Mouse (Mus musculus) spleen, adult 2 months (tissue): Measurements from ENCODE around the gene Swap70. TPM values are rescaled to one million over a fixed set of nuclear protein-coding genes. Genes with fewer than 3 reads are reported as not detected.
A peak's percentile ranks its signal among the peaks of the same experiment; 100 is the strongest.
"Not testable (repeated sequence)": the region's sequence is repeated elsewhere in the genome, so short reads cannot be mapped to it uniquely, and the experiment has no call there.

Experiments used
- DNase-seq, 2 experiments: peaks; one replicate each; pipeline versions ENCODE4 v3.0.0 to v3.0.0-alpha.2; 2012 to 2021; ENCODE audit warnings: low spot score in 2 of 2, low read depth in 1 of 2
- H3K27ac ChIP-seq: fragments of 200-500 bp; 2 replicates; pipeline ENCODE4 v1.5.1; 2012; ENCODE audit warnings: low read length, inconsistent platforms; ENCODE audit not compliant: insufficient read depth
- H3K27me3 ChIP-seq: fragments of 200-500 bp; 2 replicates; pipeline ENCODE4 v1.6.1; 2012; ENCODE audit warnings: mild to moderate bottlenecking, moderate library complexity, low read length, inconsistent platforms; ENCODE audit not compliant: control insufficient read depth, insufficient read depth
- H3K36me3 ChIP-seq: fragments of 200-500 bp; 2 replicates; pipeline ENCODE4 v1.6.1; 2012; ENCODE audit warnings: mild to moderate bottlenecking, low read length, inconsistent platforms; ENCODE audit not compliant: control insufficient read depth, insufficient read depth
- H3K4me1 ChIP-seq: fragments of 200-500 bp; 2 replicates; pipeline ENCODE4 v1.6.1; 2011; ENCODE audit warnings: inconsistent platforms; ENCODE audit not compliant: control insufficient read depth, insufficient read depth, insufficient read length
- H3K4me3 ChIP-seq: fragments of 200-500 bp; 2 replicates; pipeline ENCODE4 v1.5.1; 2011; ENCODE audit warnings: mild to moderate bottlenecking, inconsistent platforms; ENCODE audit not compliant: insufficient read depth, insufficient read length; ENCODE audit errors: extremely low read depth
- CTCF ChIP-seq: fragments of 200-500 bp; IDR thresholded peaks from 2 replicates; pipeline ENCODE4 v1.5.1; 2011; ENCODE audit warnings: mild to moderate bottlenecking, inconsistent platforms; ENCODE audit not compliant: insufficient read depth, insufficient read length, insufficient replicate concordance; ENCODE audit errors: extremely low read depth
- POLR2A ChIP-seq: fragments of 200-500 bp; IDR thresholded peaks from 2 replicates; pipeline ENCODE4 v1.6.1; 2011; ENCODE audit warnings: low read depth, low read length, inconsistent platforms
- WGBS: fragments of 180-500 bp; shearing (Covaris S2); methylation state at CpG from one replicate; pipeline ENCODE4 v1.1.7; 2018; 5-methylcytosine and 5-hydroxymethylcytosine counted together
- polyA plus RNA-seq: library from polyadenylated mRNA; depleted of rRNA; stranded (reverse); fragments of >200 nt; gene quantifications from 2 replicates; pipeline ENCODE4 v1.2.3, GENCODE M21; 2012

The Swap70 gene
- polyA plus RNA-seq, 1 experiment = 69.7 TPM

DNA sequence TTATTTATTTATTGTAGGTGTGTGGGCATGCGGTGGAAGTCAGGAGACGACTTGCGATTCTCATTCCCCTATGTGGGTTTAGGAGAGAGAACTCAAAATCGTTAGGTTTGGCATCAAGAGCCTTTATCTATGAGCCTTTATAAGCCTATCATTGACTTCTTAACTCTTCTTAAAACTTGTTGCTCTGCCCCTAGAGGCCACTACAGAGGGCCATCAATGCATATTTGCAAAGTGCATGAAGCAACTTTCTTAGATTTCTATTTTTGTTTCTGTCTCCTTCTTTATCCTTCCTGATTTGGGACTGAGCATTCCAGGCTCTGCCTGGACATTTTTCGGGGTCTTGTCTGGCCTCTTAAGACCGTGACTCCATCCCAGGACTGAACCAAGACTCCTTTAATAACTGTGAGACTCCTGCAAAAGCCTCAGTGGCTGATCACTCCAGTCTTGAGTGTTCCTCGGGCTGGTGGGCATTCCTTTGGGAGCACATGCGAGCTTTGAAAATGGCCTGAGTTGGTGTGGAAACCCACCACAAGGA lies 393 bp upstream of the Swap70 start:
- no peak for TF ChIP-seq CTCF
- no peak for TF ChIP-seq POLR2A
- WGBS = 20% methylated on average over 8 of the region's 8 CpGs
- DNase-seq = no peak
- H3K36me3 ChIP-seq = peaks cover 1% of the 10 kb centered on the region; the same call in 1 of the 2 replicates
- H3K27me3 ChIP-seq = no peaks in the 10 kb centered on the region
- H3K27ac ChIP-seq = peak overlapping the region; percentile 72
- H3K4me1 ChIP-seq = peaks cover under 1% of the 10 kb centered on the region; the same call in 1 of the 2 replicates
- H3K4me3 ChIP-seq = peak overlapping the region; percentile 98

DNA sequence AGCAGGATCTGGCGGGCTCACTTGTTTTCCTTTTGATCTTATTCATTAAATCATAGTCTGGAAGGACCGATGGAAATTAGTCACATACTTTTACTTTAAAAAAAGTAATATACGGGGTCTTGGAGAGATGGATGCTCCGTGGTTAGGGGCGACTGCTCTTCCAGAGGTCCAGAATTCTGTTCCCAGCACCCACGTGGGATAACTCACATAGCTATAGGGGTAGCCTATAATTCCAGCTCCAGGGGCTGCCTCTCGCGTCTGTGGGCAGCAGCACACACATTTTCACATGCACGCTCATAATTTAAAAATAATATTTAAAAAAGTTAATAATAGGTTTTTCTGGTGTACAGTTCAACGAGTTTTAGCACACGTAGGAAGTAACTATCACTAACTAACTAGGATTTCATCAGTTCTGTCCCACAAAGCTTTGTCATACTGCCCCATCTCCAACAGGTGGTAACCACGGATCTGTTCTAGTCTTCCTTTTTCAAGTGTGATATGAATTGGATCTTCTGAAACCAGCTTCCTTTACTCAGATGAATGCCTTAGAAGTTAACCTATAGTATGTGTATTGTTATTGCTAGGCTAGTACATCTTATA lies 1.2 kb downstream of the Swap70 start:
- TF ChIP-seq POLR2A = no peak
- no peak for TF ChIP-seq CTCF
- Histone ChIP-seq H3K27me3 (no peaks in the 10 kb centered on the region), H3K4me1 (peaks cover 5% of the 10 kb centered on the region; the same call in 1 of the 2 replicates), H3K4me3 (peak overlapping the region; percentile 98), H3K36me3 (peaks cover 7% of the 10 kb centered on the region), H3K27ac (peak overlapping the region; percentile 50)
- DNase-seq = no peak
- 1% methylated on average over 12 of the region's 12 CpGs for WGBS

DNA sequence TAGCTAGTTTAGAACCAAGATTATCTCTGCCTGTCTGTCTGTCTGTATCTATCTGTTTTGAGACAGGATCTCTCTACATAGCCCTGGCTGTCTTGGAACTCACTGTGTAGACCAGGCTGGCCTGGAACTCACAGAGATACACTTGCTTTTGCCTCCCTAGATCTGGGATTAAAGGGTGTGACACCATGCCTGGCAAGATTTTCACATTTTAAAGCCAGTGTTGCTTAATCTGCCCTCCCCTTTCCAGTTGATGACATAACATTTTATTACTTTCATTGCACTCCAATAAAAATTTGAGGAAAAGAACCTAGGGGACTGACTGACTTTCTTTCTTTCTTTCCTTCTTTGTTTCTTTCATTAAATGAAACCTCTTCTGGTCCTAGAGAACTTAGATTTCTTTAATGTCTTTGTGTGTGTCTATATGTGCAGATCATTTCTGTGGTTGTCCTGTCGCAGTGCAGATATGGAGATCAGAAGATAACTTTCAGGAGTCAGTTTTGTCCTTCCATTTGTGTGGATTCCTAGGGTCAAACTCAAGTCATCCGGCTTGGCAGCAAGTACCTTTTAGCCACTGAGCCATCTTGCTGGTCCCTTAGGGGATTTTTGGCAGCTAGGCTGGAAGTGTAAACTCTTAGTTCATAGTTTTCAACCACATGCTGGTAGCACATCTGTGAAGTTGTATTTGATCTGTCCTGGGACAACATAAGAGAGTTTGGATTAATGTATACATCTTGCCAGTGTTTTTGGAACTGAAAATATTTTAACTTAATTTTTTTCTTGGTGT lies 2.4 kb downstream of the Swap70 start:
- DNase-seq = no peak
- Histone ChIP-seq H3K27ac (no peak overlapping the region; the same call in 1 of the 2 replicates), H3K36me3 (peaks cover 9% of the 10 kb centered on the region), H3K27me3 (no peaks in the 10 kb centered on the region), H3K4me1 (peaks cover 9% of the 10 kb centered on the region; the same call in 1 of the 2 replicates), H3K4me3 (peak overlapping the region; percentile 47)
- WGBS = 44% methylated on average over 2 of the region's 2 CpGs
- TF ChIP-seq CTCF = no peak
- TF ChIP-seq POLR2A = no peak

DNA sequence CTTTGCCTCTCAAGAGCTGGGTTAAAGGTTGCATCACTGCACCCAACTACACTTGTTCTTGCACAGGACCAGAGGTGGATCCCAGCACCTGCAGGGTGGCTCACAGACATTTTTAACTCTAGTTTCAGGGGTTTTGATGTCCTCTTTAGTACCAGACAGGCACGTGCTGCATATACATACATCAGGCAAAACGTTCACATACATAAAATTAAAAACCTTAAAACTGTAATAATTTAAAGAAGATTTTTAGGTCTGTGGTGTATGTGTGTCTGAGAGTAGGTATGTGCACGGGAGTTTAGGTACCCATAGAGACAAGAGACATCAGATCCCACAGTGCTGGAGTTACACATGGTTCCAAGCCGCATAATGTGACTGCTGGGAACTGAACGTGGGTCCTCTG lies 5.0 kb downstream of the Swap70 start:
- H3K4me3 ChIP-seq = no peak overlapping the region
- no peak for TF ChIP-seq CTCF
- no peak for TF ChIP-seq POLR2A
- peaks cover 11% of the 10 kb centered on the region for H3K36me3 ChIP-seq
- no peaks in the 10 kb centered on the region for H3K27me3 ChIP-seq
- peaks cover 11% of the 10 kb centered on the region; the same call in 1 of the 2 replicates for H3K4me1 ChIP-seq
- 83% methylated on average over 5 of the region's 5 CpGs for WGBS
- DNase-seq = no peak
- H3K27ac ChIP-seq = no peak overlapping the region

DNA sequence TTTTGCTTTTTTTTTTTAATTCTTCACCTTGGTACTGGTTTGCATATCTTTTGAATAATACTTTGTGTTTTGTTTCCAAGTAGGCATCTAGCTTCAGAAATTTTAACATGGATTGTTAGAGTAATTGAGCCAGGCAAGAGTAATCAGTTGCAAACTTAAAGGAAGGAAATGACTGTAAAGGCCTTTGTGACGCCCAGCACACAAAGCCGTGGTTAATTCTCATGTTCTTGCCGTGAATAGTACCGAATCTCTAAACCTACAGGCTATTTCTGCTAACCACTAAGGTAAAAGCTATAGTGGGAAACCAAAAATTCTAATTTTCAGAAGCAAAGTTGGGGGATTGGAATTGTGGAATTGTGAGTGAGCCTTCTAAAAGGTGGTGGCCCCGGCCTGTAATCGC lies 8.5 kb downstream of the Swap70 start:
- Histone ChIP-seq H3K4me3 (no peak overlapping the region), H3K4me1 (peaks cover 15% of the 10 kb centered on the region), H3K27ac (no peak overlapping the region), H3K27me3 (no peaks in the 10 kb centered on the region), H3K36me3 (peaks cover 12% of the 10 kb centered on the region)
- TF ChIP-seq POLR2A (no peak), CTCF (no peak)
- no peak for DNase-seq
- 30% methylated on average over 6 of the region's 6 CpGs for WGBS

DNA sequence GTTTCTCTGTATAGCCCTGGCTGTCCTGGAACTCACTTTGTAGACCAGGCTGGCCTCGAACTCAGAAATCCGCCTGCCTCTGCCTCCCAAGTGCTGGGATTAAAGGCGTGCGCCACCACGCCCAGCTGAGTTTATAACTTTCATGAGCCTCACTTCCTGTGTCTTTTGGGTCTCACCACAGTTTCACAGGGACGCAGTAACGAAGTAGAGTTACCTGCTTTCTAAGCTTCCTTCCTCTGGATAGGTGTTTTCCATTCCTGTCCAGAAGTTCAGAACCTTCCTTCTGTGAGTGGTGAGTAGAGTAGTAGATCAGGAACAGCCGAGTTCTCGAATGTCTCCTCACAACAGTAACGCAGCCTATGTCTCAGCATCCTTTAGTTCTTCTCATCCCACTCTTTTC lies 9.6 kb downstream of the Swap70 start:
- WGBS = 71% methylated on average over 10 of the region's 10 CpGs
- H3K27me3 ChIP-seq, H3K27ac ChIP-seq, H3K4me3 ChIP-seq, DNase-seq: not testable (repeated sequence)
- Histone ChIP-seq H3K4me1 (peaks cover 15% of the 10 kb centered on the region), H3K36me3 (peaks cover 11% of the 10 kb centered on the region)

DNA sequence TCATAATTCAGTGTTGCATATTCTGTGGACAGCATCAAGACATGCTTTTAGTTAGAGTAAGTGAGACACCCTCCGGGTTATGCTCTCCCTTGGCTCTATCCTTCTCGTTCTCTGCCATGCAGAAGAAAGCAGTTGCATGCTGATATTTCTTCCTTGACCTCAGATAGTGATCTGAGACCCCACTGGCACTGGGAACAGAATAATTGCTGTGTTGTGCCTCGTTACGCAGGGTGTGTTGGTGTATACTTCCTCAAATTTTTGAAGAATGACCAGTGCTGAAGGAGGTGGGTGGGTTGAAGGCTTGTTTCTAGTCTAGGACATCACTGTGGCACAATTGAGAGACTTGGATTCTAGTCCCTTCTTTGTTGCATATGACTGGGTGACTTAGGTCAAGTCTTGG lies 14.6 kb downstream of the Swap70 start:
- TF ChIP-seq POLR2A (no peak), CTCF (no peak)
- Histone ChIP-seq H3K4me3 (no peak overlapping the region), H3K4me1 (peaks cover 18% of the 10 kb centered on the region), H3K27ac (peak overlapping the region; percentile 19; the same call in 1 of the 2 replicates), H3K36me3 (peaks cover 3% of the 10 kb centered on the region), H3K27me3 (no peaks in the 10 kb centered on the region)
- DNase-seq = no peak
- 45% methylated on average over 4 of the region's 4 CpGs for WGBS
